Mouse (Mus musculus) neural tube, embryonic 12.5 days (tissue): Measurements from ENCODE around the gene Klra5. TPM values are rescaled to one million over a fixed set of nuclear protein-coding genes. Genes with fewer than 3 reads are reported as not detected.
"Not testable (repeated sequence)": the region's sequence is repeated elsewhere in the genome, so short reads cannot be mapped to it uniquely, and the experiment has no call there.

Experiments used
- ATAC-seq: fragments of 200-750 bp; cut with Nextera tagmentation; 2 replicates; pipeline ENCODE4 v1.8.0; 2017; ENCODE audit warnings: low read depth, mild to moderate bottlenecking, moderate TSS enrichment, moderate library complexity; ENCODE audit not compliant: low FRiP score
- H3K27ac ChIP-seq: fragments of 300-500 bp; sonication (generic); 2 replicates; pipeline ENCODE4 v1.5.1; 2016
- H3K27me3 ChIP-seq: fragments of 300-500 bp; sonication (generic); replicated peaks from 2 replicates; pipeline ENCODE4 v1.6.1; 2016; ENCODE audit warnings: mild to moderate bottlenecking
- H3K36me3 ChIP-seq: fragments of 300-500 bp; sonication (generic); 2 replicates; pipeline ENCODE4 v1.6.1; 2016; ENCODE audit warnings: mild to moderate bottlenecking
- H3K4me1 ChIP-seq: fragments of 300-500 bp; sonication (generic); 2 replicates; pipeline ENCODE4 v1.6.1; 2016
- H3K4me2 ChIP-seq: fragments of 300-500 bp; sonication (generic); replicated peaks from 2 replicates; pipeline ENCODE4 v1.6.1; 2016; ENCODE audit warnings: mild to moderate bottlenecking
- H3K4me3 ChIP-seq: fragments of 300-500 bp; sonication (generic); 2 replicates; pipeline ENCODE4 v1.5.1; 2016
- H3K9ac ChIP-seq: fragments of 300-500 bp; sonication (generic); 2 replicates; pipeline ENCODE4 v1.6.1; 2016; ENCODE audit warnings: mild to moderate bottlenecking
- H3K9me3 ChIP-seq: fragments of 300-500 bp; sonication (generic); 2 replicates; pipeline ENCODE4 v1.6.1; 2016; ENCODE audit warnings: mild to moderate bottlenecking
- WGBS: fragments of 180-500 bp; shearing (Covaris S2); methylation state at CpG from one replicate; pipeline ENCODE4 v1.1.7; 2016; 5-methylcytosine and 5-hydroxymethylcytosine counted together
- polyA plus RNA-seq: library from polyadenylated mRNA; unstranded; fragments of >200 nt; fragmentation: Nextera tagmentation; extraction: Ambion mirVana; gene quantifications from 2 replicates; pipeline ENCODE4 v1.2.1, GENCODE M21; 2016

Klra5 gene
- polyA plus RNA-seq, result not detected in 2 replicates

GRCm38 (mm10) chr6:129917476-129917946, at the start of gene Klra5:
Gene Klra5 (minus strand): TSS chr6:129917650.
- not testable (repeated sequence) for H3K9ac ChIP-seq, H3K36me3 ChIP-seq, ATAC-seq, H3K4me3 ChIP-seq, H3K4me1 ChIP-seq, H3K27ac ChIP-seq, H3K27me3 ChIP-seq, H3K4me2 ChIP-seq
- peaks cover 29% of the 10 kb centered on the region for H3K9me3 ChIP-seq

DNA sequence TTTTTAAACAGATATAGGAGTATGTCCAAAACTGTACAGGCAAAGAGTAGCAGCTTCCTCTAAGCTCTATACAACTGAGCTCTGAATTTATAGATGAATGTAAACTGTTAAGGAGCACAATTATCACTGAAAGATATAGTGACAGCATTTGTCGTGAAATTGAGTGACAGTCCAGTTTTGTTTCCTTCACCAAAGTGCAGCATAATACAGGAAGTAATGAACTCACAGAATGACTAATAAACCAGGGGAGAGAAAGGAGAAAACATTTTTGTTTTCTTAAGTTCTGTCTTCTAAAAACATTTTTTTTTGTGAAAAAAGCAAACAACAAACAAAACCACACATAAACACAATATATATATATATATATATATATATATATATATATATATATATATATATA, 454 bp downstream of the Klra5 start:
- Histone ChIP-seq H3K4me1 (no peaks in the 10 kb centered on the region), H3K4me3 (no peak overlapping the region), H3K36me3 (no peaks in the 10 kb centered on the region), H3K9ac (no peak overlapping the region), H3K27me3 (no peaks in the 10 kb centered on the region), H3K27ac (no peak overlapping the region), H3K9me3 (peaks cover 27% of the 10 kb centered on the region), H3K4me2 (no peak overlapping the region)
- ATAC-seq, result no peak
- WGBS, result 79% methylated on average over 1 of the region's 1 CpGs

- Histone ChIP-seq H3K27me3 (no peaks in the 10 kb centered on the region), H3K4me3 (no peak overlapping the region), H3K9ac (no peak overlapping the region), H3K27ac (no peak overlapping the region), H3K9me3 (peaks cover 18% of the 10 kb centered on the region; the same call in 1 of the 2 replicates), H3K36me3 (no peaks in the 10 kb centered on the region), H3K4me1 (no peaks in the 10 kb centered on the region), H3K4me2 (no peak overlapping the region)
- ATAC-seq, result no peak
- 80% methylated on average over 2 of the region's 2 CpGs for WGBS
Measured at GRCm38 (mm10) chr6:129882525-129882924, 34.9 kb downstream of the Klra5 start.

- Histone ChIP-seq H3K4me3 (no peak within 1 kb of the TSS), H3K27ac (no peak within 1 kb of the TSS), H3K9me3 (peaks cover 14% of the 10 kb centered on the region), H3K4me1 (no peaks in the 10 kb centered on the region), H3K36me3 (no peaks in the 10 kb centered on the region), H3K9ac (no peak within 1 kb of the TSS), H3K27me3 (no peaks in the 10 kb centered on the region), H3K4me2 (no peak within 1 kb of the TSS)
- ATAC-seq, result no peak
- WGBS, result 51% methylated on average over 1 of the region's 1 CpGs
Measured at GRCm38 (mm10) chr6:129876549-129876948, 40.9 kb downstream of the Klra5 start, which contains the start of gene Klra17. Gene Klra17 (minus strand): TSS chr6:129876672.

- H3K36me3 ChIP-seq, H3K27ac ChIP-seq, H3K4me1 ChIP-seq, ATAC-seq, H3K4me2 ChIP-seq, H3K4me3 ChIP-seq, H3K27me3 ChIP-seq, H3K9ac ChIP-seq: not testable (repeated sequence)
- no CpG with 5 or more reads among the region's 3 CpGs for WGBS
- H3K9me3 ChIP-seq, result peaks cover 14% of the 10 kb centered on the region
Measured at GRCm38 (mm10) chr6:129862349-129862748, 55.1 kb downstream of the Klra5 start, which contains the start of gene Gm17631. Gene Gm17631 (plus strand): TSS chr6:129862649.

Other genes with a start within 250 kb of the Klra5 start
- gene Klrc1, start 238.7 kb downstream of the Klra5 start, polyA plus RNA-seq, result not detected in 2 replicates
- gene Klri1, start 200.5 kb downstream of the Klra5 start, polyA plus RNA-seq, result not detected in 2 replicates
- gene Klri2, start 177.2 kb downstream of the Klra5 start, polyA plus RNA-seq, result not detected in 2 replicates
- not detected in 2 replicates for gene Gm156, start 133.4 kb downstream of the Klra5 start, polyA plus RNA-seq
- gene Gm17631, start 55.0 kb downstream of the Klra5 start, polyA plus RNA-seq, result not detected in 2 replicates
- gene Klra17, start 41.0 kb downstream of the Klra5 start, polyA plus RNA-seq, result not detected in 2 replicates
- not detected in 2 replicates for gene Klra6, start 109.3 kb upstream of the Klra5 start, polyA plus RNA-seq
- gene Klra4, start 149.6 kb upstream of the Klra5 start, polyA plus RNA-seq, result not detected in 2 replicates
- not detected in 2 replicates for gene Klra8, start 212.2 kb upstream of the Klra5 start, polyA plus RNA-seq